Mouse (Mus musculus): Measurements from ENCODE around the gene Mff.
A peak's percentile ranks its signal among the peaks of the same experiment; 100 is the strongest.

The Mff gene

GRCm38 (mm10) chr1:82771022-82771586, 46.4 kb downstream of the Mff start, which contains the start of gene Gm47791:
TSS of gene Gm47791 (minus strand) at chr1:82771243.
- no peak for DNase-seq (ENCODE audit: low read depth, low spot score)

GRCm38 (mm10) chr1:82772428-82772827, 47.7 kb downstream of the Mff start:
- no peak for DNase-seq (ENCODE audit: low read depth, low spot score)

GRCm38 (mm10) chr1:82773208-82773607, 48.5 kb downstream of the Mff start:
- DNase-seq (ENCODE audit: low read depth, low spot score), result no peak

- DNase-seq (ENCODE audit: low read depth, low spot score), result no peak
Observed at GRCm38 (mm10) chr1:82775293-82775692, 50.6 kb downstream of the Mff start.

- DNase-seq (ENCODE audit: low read depth, low spot score), result no peak
Observed at GRCm38 (mm10) chr1:82779388-82779966, 54.8 kb downstream of the Mff start.

GRCm38 (mm10) chr1:82783559-82783958, 58.9 kb downstream of the Mff start:
- DNase-seq (ENCODE audit: low read depth, low spot score), result no peak

- DNase-seq (ENCODE audit: low read depth, low spot score), result no peak
Observed at GRCm38 (mm10) chr1:82785546-82785945, 60.9 kb downstream of the Mff start.

GRCm38 (mm10) chr1:82787414-82787813, 62.7 kb downstream of the Mff start:
- DNase-seq (ENCODE audit: low read depth, low spot score), result peak; percentile 76

- no peak for DNase-seq (ENCODE audit: low read depth, low spot score)
Observed at GRCm38 (mm10) chr1:82788070-82788469, 63.4 kb downstream of the Mff start.

GRCm38 (mm10) chr1:82791105-82791504, 66.4 kb downstream of the Mff start:
- no peak for DNase-seq (ENCODE audit: low read depth, low spot score)

- no peak for DNase-seq (ENCODE audit: low read depth, low spot score)
Observed at GRCm38 (mm10) chr1:82792238-82792637, 67.5 kb downstream of the Mff start.

GRCm38 (mm10) chr1:82793110-82793509, 68.4 kb downstream of the Mff start:
- DNase-seq (ENCODE audit: low read depth, low spot score), result no peak

- no peak for DNase-seq (ENCODE audit: low read depth, low spot score)
Observed at GRCm38 (mm10) chr1:82793986-82794385, 69.3 kb downstream of the Mff start.

- DNase-seq (ENCODE audit: low read depth, low spot score), result peak; percentile 19
Observed at GRCm38 (mm10) chr1:82795211-82795610, 70.5 kb downstream of the Mff start.

- DNase-seq (ENCODE audit: low read depth, low spot score), result peak; percentile 31
Observed at GRCm38 (mm10) chr1:82795702-82796443, 71.2 kb downstream of the Mff start.

- DNase-seq (ENCODE audit: low read depth, low spot score), result no peak
Observed at GRCm38 (mm10) chr1:82797088-82797487, 72.4 kb downstream of the Mff start.

GRCm38 (mm10) chr1:82798304-82798703, 73.6 kb downstream of the Mff start:
- no peak for DNase-seq (ENCODE audit: low read depth, low spot score)

- no peak for DNase-seq (ENCODE audit: low read depth, low spot score)
Observed at GRCm38 (mm10) chr1:82798922-82799321, 74.2 kb downstream of the Mff start.

GRCm38 (mm10) chr1:82801105-82801783, 76.6 kb downstream of the Mff start:
- no peak for DNase-seq (ENCODE audit: low read depth, low spot score)
